Mouse (Mus musculus) megakaryocyte, embryonic 14.5 days (primary cell): ENCODE measurements around the gene Gtpbp10.

Source experiments
- FLI1 ChIP-seq: IDR thresholded peaks from 2 replicates; pipeline ENCODE4 v1.6.1; 2012; ENCODE audit warnings: low read length, inconsistent platforms, mixed read lengths
- GATA1 ChIP-seq: IDR thresholded peaks from 3 replicates; pipeline ENCODE4 v1.6.1; 2012; ENCODE audit warnings: mixed read lengths, low read length, inconsistent platforms, borderline replicate concordance

DNA sequence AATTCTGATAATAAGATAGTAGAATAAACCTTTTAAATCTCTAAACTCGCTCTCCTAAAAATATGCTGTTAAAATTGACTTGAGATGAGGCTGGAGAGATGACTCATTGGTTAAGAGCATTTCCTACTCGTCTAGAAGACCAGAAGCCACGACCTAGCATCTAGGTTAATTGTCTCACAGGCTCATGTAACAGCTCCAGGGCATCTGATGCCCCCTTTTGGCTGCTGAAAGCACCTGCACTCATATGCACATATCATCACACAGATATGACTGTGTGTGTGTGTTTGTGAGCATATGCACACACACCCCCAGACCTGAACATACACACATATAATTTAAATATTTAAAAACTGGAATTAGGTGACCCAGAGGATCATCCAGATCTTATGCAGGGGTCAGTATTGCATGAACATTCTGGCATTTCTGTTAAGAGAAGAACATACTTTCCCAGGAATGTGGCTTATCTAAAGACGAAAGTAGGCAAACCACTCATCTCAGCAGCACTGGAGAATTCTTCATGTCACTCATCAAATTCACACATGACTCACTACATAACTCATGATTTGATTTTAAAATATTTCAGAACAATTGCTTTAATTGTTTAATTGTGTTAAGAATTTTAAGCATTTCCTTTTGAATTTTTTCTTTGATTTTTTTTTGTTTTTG lies 1.8 kb upstream of the Gtpbp10 start:
- no peak for TF ChIP-seq GATA1
- no peak for TF ChIP-seq FLI1
